Mouse (Mus musculus) hindbrain, embryonic 11.5 days (tissue): ENCODE data around the gene 4930470P17Rik. TPM values are rescaled to one million over a fixed set of nuclear protein-coding genes. Genes with fewer than 3 reads are reported as not detected.
"Not testable (repeated sequence)": the region's sequence is repeated elsewhere in the genome, so short reads cannot be mapped to it uniquely, and the experiment has no call there.

Experiments used
- ATAC-seq: fragments of 200-750 bp; cut with Nextera tagmentation; 2 replicates; pipeline ENCODE4 v1.8.0; 2017; ENCODE audit warnings: mild to moderate bottlenecking, moderate TSS enrichment, moderate library complexity; ENCODE audit not compliant: low FRiP score
- DNase-seq: peaks from one replicate; pipeline ENCODE4 v3.0.0-alpha.2; 2015; ENCODE audit warnings: low spot score
- H3K27ac ChIP-seq: fragments of 300-500 bp; sonication (generic); 2 replicates; pipeline ENCODE4 v1.5.1; 2014; ENCODE audit warnings: mild to moderate bottlenecking, low read depth, low read length
- H3K27me3 ChIP-seq: fragments of 300-500 bp; sonication (generic); 2 replicates; pipeline ENCODE4 v1.6.1; 2014; ENCODE audit warnings: mild to moderate bottlenecking, low read length, moderate library complexity, mixed read lengths; ENCODE audit not compliant: control insufficient read depth, insufficient read depth
- H3K36me3 ChIP-seq: fragments of 300-500 bp; sonication (generic); 2 replicates; pipeline ENCODE4 v1.6.1; 2014; ENCODE audit warnings: mild to moderate bottlenecking, low read length, moderate library complexity, mixed read lengths; ENCODE audit not compliant: control insufficient read depth, insufficient read depth
- H3K4me1 ChIP-seq: fragments of 300-500 bp; sonication (generic); replicated peaks from 2 replicates; pipeline ENCODE4 v1.6.1; 2014; ENCODE audit warnings: low read length, mixed read lengths; ENCODE audit not compliant: control insufficient read depth, insufficient read depth
- H3K4me2 ChIP-seq: fragments of 300-500 bp; sonication (generic); replicated peaks from 2 replicates; pipeline ENCODE4 v1.6.1; 2014; ENCODE audit warnings: mild to moderate bottlenecking, low read depth, low read length
- H3K4me3 ChIP-seq: fragments of 300-500 bp; sonication (generic); 2 replicates; pipeline ENCODE4 v1.5.1; 2014; ENCODE audit warnings: low read depth, low read length
- H3K9ac ChIP-seq: fragments of 300-500 bp; sonication (generic); 2 replicates; pipeline ENCODE4 v1.6.1; 2014; ENCODE audit warnings: low read depth, low read length
- H3K9me3 ChIP-seq: fragments of 300-500 bp; sonication (generic); 2 replicates; pipeline ENCODE4 v1.6.1; 2016; ENCODE audit warnings: low read length; ENCODE audit not compliant: control insufficient read depth
- WGBS: fragments of 180-500 bp; shearing (Covaris S2); extraction: QIAGEN DNeasy Blood & Tissue Kit; methylation state at CpG from one replicate; pipeline ENCODE4 v1.1.7; 2014; 5-methylcytosine and 5-hydroxymethylcytosine counted together
- polyA plus RNA-seq: library from polyadenylated mRNA; unstranded; fragments of >200 nt; fragmentation: Nextera tagmentation; extraction: Ambion mirVana; gene quantifications from 2 replicates; pipeline ENCODE4 v1.2.1, GENCODE M21; 2014

The 4930470P17Rik gene
- polyA plus RNA-seq, 1 experiment from 2014 or later, result not detected

DNA sequence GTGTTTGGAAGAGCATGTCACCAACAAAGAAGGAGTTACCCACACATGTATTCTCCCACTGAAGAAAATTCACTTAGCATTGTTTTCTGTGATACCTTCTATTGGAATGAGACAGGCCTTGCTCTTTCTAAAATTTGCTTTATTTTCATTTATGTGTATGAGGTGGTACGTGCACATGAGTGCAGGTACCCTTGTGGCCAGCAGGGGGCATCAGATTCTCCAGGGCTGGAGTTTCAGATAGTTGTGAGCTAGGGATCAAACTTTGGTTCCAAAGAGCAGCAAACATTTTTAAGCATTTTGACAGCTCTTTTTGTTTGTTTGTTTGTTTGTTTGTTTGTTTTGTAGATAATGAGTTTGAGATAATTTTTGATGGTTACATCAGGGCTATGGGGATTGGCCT, 29.6 kb upstream of the 4930470P17Rik start:
- no peak overlapping the region for H3K4me3 ChIP-seq
- H3K9me3 ChIP-seq, result peaks cover 3% of the 10 kb centered on the region; the same call in 1 of the 2 replicates
- H3K4me2 ChIP-seq, result no peak overlapping the region
- H3K27ac ChIP-seq, result no peak overlapping the region
- no peaks in the 10 kb centered on the region for H3K36me3 ChIP-seq
- no peak overlapping the region for H3K9ac ChIP-seq
- no peaks in the 10 kb centered on the region for H3K4me1 ChIP-seq
- WGBS, result 92% methylated on average over 1 of the region's 1 CpGs
- no peak for ATAC-seq
- DNase-seq, result no peak
- H3K27me3 ChIP-seq, result no peaks in the 10 kb centered on the region

DNA sequence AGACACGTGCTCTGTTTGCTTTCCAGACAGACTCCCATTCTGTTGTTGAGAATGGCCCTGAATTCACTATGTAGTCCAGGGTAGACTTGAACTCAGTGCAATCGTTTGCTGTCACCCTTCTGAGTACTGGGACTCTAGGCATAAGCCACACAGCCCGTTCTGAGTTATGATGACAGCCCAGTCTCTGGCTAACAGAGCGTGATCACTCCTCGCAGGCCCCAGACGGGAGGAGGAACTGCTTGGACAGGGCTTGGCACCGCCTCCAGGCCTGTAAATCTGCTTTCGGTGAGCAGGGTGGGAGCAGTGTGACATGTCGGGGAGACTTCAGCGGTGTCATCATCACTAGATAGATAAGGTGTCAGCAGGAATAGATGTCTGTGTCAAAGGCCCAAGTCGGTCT, 28.7 kb upstream of the 4930470P17Rik start:
- Histone ChIP-seq H3K9ac (no peak overlapping the region), H3K27me3 (no peaks in the 10 kb centered on the region), H3K4me3 (no peak overlapping the region), H3K4me2 (no peak overlapping the region), H3K9me3 (peaks cover 3% of the 10 kb centered on the region; the same call in 1 of the 2 replicates), H3K4me1 (no peaks in the 10 kb centered on the region), H3K36me3 (no peaks in the 10 kb centered on the region), H3K27ac (no peak overlapping the region)
- 95% methylated on average over 11 of the region's 11 CpGs for WGBS
- DNase-seq (no peak), ATAC-seq (no peak)

DNA sequence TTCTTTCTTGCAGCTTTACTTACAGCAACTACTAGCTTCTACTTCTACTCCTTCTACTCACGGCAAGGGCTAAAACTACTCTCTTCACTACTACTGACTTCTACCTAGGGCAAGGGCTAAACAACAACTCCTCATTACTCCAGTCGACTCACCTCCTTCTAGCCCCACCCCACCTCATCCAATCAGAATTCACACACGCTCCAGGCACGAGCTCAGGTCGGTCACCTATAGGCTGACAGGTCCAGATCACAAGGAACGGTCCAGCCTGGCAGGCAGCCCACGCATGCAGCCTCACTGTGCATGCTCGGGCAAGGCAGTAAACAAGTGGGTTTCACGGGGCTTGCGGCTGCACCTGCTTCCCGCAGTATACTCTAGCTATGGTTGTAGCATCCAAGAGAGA, 26.2 kb upstream of the 4930470P17Rik start:
- DNase-seq, H3K9ac ChIP-seq, H3K4me2 ChIP-seq, H3K4me1 ChIP-seq, ATAC-seq, H3K27ac ChIP-seq, H3K9me3 ChIP-seq, H3K4me3 ChIP-seq, H3K27me3 ChIP-seq, H3K36me3 ChIP-seq: not testable (repeated sequence)
- WGBS, result 93% methylated on average over 11 of the region's 11 CpGs

DNA sequence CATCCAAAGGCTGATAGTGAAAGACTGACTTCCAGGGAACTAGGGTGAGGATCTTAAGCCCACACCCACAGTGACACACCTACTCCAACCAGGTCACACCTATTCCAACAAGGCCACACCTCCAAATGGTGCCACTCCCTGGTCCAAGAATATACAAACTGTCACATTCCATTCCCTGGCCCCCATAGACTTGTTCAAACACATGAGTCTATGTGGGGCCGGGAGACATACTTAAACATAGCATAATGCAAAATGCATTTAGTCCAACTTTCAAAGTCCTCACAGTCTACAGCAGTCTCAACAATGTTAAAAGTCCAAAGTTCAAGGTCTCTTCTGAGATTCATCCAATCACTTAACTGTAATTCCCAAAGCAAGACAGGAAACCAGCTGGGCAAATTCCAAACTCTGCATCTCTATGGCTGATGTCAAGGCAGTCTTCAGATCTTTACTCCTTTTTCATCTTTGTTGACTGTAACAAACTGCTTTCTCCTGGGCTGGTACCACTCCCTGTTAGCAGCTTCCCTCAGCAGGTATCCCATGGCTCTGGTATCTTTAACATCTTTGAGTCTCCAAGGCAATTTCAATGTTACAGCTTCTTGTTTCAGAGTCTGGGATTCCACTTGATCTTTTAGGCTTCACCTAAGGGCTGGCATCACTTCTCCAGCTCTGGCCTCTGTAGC, 22.5 kb upstream of the 4930470P17Rik start:
- ATAC-seq, H3K4me2 ChIP-seq, DNase-seq, H3K27ac ChIP-seq, H3K9me3 ChIP-seq, H3K36me3 ChIP-seq, H3K4me1 ChIP-seq, H3K27me3 ChIP-seq, H3K9ac ChIP-seq, H3K4me3 ChIP-seq: not testable (repeated sequence)
- 93% methylated on average over 1 of the region's 1 CpGs for WGBS

DNA sequence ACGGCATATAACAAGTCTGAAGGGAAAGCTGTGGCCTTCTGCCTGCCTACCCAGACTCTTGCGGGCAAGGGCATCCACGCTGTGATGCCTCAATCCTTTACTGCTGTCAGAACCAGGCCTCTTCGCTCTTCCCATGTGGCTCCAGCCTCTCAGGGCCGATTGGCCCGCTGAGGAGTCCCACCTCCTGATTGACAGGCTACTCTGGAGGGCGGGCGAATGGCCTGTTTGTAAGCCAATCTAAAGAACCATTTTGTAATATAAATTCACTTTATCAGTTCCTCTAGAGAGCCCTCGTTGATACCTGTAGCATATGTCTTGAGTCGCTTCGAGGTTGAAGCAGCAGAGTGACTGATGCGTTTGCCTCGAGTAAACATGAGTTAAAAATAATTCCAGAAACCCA, 21.2 kb upstream of the 4930470P17Rik start:
- Histone ChIP-seq H3K9me3 (no peaks in the 10 kb centered on the region), H3K27me3 (no peaks in the 10 kb centered on the region), H3K4me1 (no peaks in the 10 kb centered on the region), H3K4me2 (no peak overlapping the region), H3K27ac (no peak overlapping the region), H3K4me3 (no peak overlapping the region), H3K9ac (no peak overlapping the region), H3K36me3 (no peaks in the 10 kb centered on the region)
- no peak for DNase-seq
- WGBS, result 88% methylated on average over 13 of the region's 13 CpGs
- ATAC-seq, result no peak

DNA sequence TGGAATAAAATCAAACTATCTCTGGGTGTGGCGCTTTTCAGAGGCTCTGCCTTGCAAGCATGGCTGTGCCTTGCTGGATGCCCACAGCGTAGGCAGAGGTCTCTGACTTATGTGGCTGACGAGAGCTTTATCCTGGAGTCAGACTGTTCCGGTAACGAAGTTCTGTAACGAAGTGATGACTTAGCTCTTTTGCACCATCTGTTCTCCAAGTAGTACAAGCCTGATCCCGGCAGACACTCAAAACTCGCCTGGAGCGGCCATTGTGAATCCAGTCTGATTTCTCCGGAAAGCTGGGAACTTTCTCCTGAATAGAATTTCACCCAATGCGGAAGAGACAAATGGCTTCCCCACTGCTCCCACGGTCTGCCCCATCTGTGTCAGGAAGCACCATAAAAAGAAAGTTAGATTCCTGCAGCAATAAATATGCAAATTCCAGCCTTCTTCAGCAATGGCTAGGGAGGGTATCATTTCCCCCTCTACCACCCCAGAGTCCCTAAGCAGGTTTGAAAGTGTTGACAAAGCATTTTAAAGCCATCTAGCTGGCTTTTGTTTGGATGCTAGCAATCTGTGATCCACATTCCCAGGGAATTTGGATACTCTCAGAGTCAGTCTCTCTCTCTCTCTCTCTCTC, 17.2 kb upstream of the 4930470P17Rik start:
- Histone ChIP-seq H3K4me2 (no peak overlapping the region), H3K27ac (no peak overlapping the region), H3K27me3 (no peaks in the 10 kb centered on the region), H3K36me3 (no peaks in the 10 kb centered on the region), H3K4me3 (no peak overlapping the region), H3K9me3 (no peaks in the 10 kb centered on the region), H3K9ac (no peak overlapping the region), H3K4me1 (no peaks in the 10 kb centered on the region)
- no peak for ATAC-seq
- 78% methylated on average over 12 of the region's 12 CpGs for WGBS
- DNase-seq, result no peak

DNA sequence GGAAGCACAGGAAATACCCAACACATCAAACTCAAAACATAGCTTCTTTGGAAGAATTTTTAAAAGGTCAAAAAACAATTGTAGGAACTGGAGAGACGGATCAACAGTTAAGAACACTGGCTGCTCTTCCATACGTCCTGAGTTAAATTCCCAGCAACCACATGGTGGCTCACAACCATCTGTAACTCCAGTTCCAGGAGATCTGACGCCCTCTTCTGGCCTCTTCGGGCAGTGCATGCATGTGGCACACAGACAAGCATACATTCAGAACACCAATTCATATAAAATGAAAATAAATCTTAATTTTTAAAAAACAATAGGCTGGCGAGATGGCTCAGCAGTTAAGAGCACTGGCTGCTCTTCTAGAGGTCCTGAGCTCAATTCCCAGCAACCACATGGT, 10.0 kb upstream of the 4930470P17Rik start:
- WGBS, result 87% methylated on average over 5 of the region's 5 CpGs
- H3K9me3 ChIP-seq, H3K4me3 ChIP-seq, H3K4me2 ChIP-seq, H3K9ac ChIP-seq, H3K36me3 ChIP-seq, H3K27me3 ChIP-seq, H3K27ac ChIP-seq, ATAC-seq, DNase-seq, H3K4me1 ChIP-seq: not testable (repeated sequence)

DNA sequence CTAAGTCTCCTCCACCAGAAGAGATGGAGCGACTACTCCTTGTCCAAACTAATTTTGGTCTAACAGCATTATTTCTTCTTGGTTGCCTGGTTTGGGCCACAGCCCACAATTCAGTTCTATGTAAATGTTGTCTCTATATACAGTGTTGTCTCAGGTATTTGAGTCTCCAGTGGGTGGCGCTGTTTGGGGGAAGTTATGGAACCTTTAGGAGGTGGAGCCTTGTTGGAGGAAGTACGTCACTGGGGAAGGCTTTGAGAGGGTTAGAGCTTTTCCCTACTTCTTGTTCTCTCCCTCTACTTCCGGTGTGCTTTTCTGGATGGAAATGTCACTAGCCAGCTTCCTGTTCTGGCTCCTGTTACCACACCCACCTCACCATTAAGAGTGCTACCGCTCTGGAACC, 646 bp downstream of the 4930470P17Rik start:
- Histone ChIP-seq H3K27ac (no peak overlapping the region), H3K9me3 (no peaks in the 10 kb centered on the region), H3K27me3 (no peaks in the 10 kb centered on the region), H3K4me3 (no peak overlapping the region), H3K4me1 (no peaks in the 10 kb centered on the region), H3K9ac (no peak overlapping the region), H3K36me3 (no peaks in the 10 kb centered on the region), H3K4me2 (no peak overlapping the region)
- WGBS, result 79% methylated on average over 5 of the region's 5 CpGs
- DNase-seq, result peak; percentile 23
- no peak for ATAC-seq

DNA sequence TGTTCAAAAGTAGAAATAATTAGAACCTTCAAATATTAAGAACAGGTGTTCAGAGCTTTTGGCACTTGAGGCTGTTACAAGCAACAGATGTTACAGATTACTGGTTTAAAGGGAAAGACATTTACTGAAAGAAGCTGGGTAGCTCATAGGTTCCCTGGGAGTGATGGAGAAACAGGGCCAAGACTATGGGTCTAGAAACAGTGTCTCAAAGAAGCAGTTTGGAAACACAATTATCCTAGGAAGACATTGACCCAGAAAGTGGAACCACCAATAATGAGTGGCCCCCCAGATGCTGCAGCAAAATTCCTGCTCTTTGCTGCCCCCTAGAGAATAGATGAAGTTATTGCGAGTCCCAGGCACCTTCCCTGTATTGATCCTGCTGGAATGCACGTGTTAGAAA, 4.2 kb downstream of the 4930470P17Rik start:
- Histone ChIP-seq H3K36me3 (no peaks in the 10 kb centered on the region), H3K27me3 (no peaks in the 10 kb centered on the region), H3K4me2 (no peak overlapping the region), H3K4me1 (no peaks in the 10 kb centered on the region), H3K4me3 (no peak overlapping the region), H3K9ac (no peak overlapping the region), H3K9me3 (no peaks in the 10 kb centered on the region), H3K27ac (no peak overlapping the region)
- WGBS, result 5% methylated on average over 2 of the region's 2 CpGs
- DNase-seq, result peak; percentile 33
- no peak for ATAC-seq
